Mouse (Mus musculus): ENCODE results near the gene H2-Eb1.

DNA sequence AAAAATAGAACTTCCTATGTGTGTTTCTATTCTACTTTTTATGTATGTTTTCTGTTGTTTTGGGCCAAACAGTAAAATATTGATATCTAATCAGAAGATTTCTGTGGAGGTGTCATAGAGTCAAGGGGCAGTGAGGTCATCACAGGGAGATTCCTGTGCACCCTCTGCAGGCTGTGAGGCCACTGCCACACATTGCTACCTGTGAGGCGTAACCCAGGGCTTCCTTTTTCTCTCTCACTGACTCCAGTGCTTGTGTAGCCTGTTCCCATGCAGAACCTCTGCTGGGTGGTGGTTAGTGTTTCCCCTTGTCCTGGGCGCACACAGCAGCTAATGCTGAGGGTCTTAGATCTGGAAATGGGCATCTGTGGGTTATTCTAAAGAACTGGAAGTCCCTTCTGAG, 740 bp downstream of the H2-Eb1 start:
- no peak for TF ChIP-seq POLR2A (IDR thresholded peaks at IDR 0.05; ENCODE audit: borderline replicate concordance, low read depth, low read length)
- TF ChIP-seq CTCF (IDR thresholded peaks at IDR 0.05; ENCODE audit: low read depth, low read length), result no peak
